Mouse (Mus musculus) thymus, adult 2 months (tissue): ENCODE results near the gene Nes. TPM values are rescaled to one million over a fixed set of nuclear protein-coding genes. Genes with fewer than 3 reads are reported as not detected.
A peak's percentile ranks its signal among the peaks of the same experiment; 100 is the strongest.

Experiments used
- DNase-seq: peaks from one replicate; pipeline ENCODE4 v3.0.0; 2021
- H3K27ac ChIP-seq: fragments of 200-500 bp; 2 replicates; pipeline ENCODE4 v1.5.1; 2012; ENCODE audit warnings: low read length, control low read depth; ENCODE audit not compliant: control insufficient read depth, insufficient read depth
- H3K27me3 ChIP-seq: fragments of 200-500 bp; 2 replicates; pipeline ENCODE4 v1.6.1; 2012; ENCODE audit warnings: mild to moderate bottlenecking, low read length, moderate library complexity, mixed read lengths; ENCODE audit not compliant: control insufficient read depth, insufficient read depth
- H3K36me3 ChIP-seq: fragments of 200-500 bp; 2 replicates; pipeline ENCODE4 v1.6.1; 2012; ENCODE audit warnings: mild to moderate bottlenecking, low read length, moderate library complexity; ENCODE audit not compliant: control insufficient read depth, insufficient read depth
- H3K4me1 ChIP-seq: fragments of 200-500 bp; replicated peaks from 2 replicates; pipeline ENCODE4 v1.6.1; 2012; ENCODE audit warnings: low read length; ENCODE audit not compliant: control insufficient read depth, insufficient read depth
- H3K4me3 ChIP-seq: fragments of 200-500 bp; 2 replicates; pipeline ENCODE4 v1.5.1; 2012; ENCODE audit warnings: mild to moderate bottlenecking, low read length, control low read depth, moderate library complexity; ENCODE audit not compliant: control insufficient read depth, insufficient read depth
- CTCF ChIP-seq: fragments of 200-500 bp; IDR thresholded peaks from 2 replicates; pipeline ENCODE4 v1.5.1; 2012; ENCODE audit warnings: mild to moderate bottlenecking, control low read depth, low read length, moderate library complexity, borderline replicate concordance; ENCODE audit not compliant: control insufficient read depth, poor library complexity, insufficient read depth; ENCODE audit errors: extremely low read depth
- POLR2A ChIP-seq: fragments of 200-500 bp; IDR thresholded peaks from 2 replicates; pipeline ENCODE4 v1.6.1; 2012; ENCODE audit warnings: mild to moderate bottlenecking, low read length, control low read depth, moderate library complexity; ENCODE audit not compliant: control insufficient read depth, poor library complexity, insufficient read depth; ENCODE audit errors: extremely low read depth
- WGBS: fragments of 180-500 bp; shearing (Covaris S2); methylation state at CpG from one replicate; pipeline ENCODE4 v1.1.7; 2018; 5-methylcytosine and 5-hydroxymethylcytosine counted together
- polyA plus RNA-seq: library from polyadenylated mRNA; depleted of rRNA; stranded (reverse); fragments of >200 nt; gene quantifications from 2 replicates; pipeline ENCODE4 v1.2.3, GENCODE M21; 2012

Nes gene
- polyA plus RNA-seq, 1 experiment = 1.1 TPM

DNA sequence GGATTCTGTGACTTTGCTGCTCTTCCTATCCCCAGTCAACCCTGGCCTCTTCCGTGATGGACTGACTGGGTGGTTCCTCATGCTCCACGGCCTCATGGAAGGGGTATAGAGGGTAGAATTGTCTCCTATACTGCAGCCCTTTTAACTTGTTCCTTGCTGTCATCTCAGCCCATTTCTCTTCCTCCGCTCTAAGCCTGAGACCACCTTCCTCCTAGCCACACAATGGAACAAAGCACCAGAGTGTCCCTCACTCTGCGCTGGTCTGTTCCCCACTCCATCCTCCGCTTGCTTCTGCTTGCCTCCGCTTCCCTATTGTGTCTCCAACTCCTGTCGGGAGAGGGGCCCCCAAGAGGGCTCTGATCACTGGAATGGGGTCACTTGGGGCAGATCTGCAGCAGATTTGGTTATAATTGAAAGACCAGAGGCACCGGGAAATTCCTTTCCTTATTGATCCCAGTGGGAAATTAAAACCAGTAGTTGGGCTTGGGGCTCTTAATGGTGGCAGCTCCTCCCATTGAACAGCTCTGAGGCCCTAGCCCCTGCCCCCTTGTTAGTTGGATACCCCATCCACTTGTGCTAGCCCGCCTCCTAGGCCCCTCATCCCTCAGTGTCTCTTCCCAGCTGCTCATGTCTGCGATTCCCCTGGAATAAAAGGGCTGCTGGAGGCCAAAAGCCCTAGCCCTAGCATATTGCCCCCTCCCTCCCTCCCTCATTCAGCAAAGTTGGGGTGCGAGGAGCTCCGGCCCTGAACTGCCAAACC is 24.9 kb upstream of the Nes start:
- DNase-seq = no peak
- 57% methylated on average over 12 of the region's 12 CpGs for WGBS
- peaks cover 14% of the 10 kb centered on the region for H3K36me3 ChIP-seq
- no peaks in the 10 kb centered on the region; the same call in 1 of the 2 replicates for H3K4me1 ChIP-seq
- no peak overlapping the region for H3K4me3 ChIP-seq
- H3K27ac ChIP-seq = no peak overlapping the region
- no peak for TF ChIP-seq CTCF
- no peak for TF ChIP-seq POLR2A
- peaks cover 24% of the 10 kb centered on the region; the same call in 1 of the 2 replicates for H3K27me3 ChIP-seq

DNA sequence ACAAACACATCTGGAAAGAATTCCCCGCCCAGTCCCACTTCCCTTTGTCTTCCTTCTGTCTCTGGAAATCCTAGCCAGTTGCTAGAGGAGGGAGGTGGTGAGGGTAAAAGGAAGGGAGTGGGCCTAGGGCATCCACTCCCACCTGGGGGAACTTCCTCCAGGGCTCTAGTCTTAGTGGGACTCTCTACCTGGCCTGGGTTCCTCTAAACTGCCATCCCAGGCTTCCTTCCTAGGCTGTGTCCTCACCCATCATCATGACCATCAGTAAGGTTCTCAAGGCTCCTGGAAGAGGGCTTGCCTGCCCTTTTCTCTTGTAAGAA is 24.4 kb upstream of the Nes start:
- H3K27me3 ChIP-seq = peaks cover 25% of the 10 kb centered on the region; the same call in 1 of the 2 replicates
- TF ChIP-seq CTCF = no peak
- TF ChIP-seq POLR2A = no peak
- peaks cover 9% of the 10 kb centered on the region for H3K36me3 ChIP-seq

DNA sequence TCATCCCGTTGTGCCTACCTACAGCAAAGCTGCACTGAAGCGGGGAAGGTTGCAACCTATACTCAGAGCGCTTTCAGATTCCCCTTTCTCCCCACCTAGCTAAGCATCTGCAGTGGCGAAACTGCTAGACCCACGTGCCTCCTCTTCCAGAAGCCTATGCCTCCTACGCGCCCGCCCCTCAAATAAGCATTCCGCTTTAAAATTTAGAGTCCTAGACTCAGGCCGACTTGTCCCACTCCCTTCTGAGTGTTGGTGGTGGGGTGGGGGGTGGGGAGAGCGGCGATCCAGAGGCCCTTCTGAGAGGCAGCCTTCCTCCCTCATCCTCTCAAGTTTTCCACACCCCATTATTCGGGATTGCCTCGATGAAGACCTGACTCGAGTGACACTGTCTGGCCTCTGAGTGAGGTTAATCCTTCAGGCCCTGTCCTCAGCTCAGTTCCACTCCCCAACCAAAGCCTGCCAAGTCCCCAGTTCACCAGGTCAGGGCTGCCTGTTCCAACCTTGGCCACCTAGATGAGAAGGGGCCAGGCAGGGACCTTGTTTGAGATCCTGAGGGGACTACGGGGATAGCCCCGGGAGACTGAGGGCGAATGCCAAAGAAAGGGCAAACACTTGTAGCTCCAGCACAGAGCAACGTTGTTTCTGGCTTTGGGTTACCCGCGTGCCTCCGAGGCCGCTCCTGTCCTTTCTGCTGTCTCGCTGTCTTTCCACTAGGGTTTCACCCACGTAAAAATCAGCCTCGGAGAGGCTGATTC is 23.6 kb upstream of the Nes start:
- Histone ChIP-seq H3K27me3 (peaks cover 31% of the 10 kb centered on the region), H3K4me3 (no peak overlapping the region), H3K4me1 (no peaks in the 10 kb centered on the region; the same call in 1 of the 2 replicates), H3K27ac (no peak overlapping the region), H3K36me3 (peaks cover 2% of the 10 kb centered on the region; the same call in 1 of the 2 replicates)
- TF ChIP-seq POLR2A (0 out of 2 replicates have a peak, but pooled peaks have one; percentile 18), CTCF (no peak)
- DNase-seq = no peak
- WGBS = 9% methylated on average over 26 of the region's 26 CpGs

More for the DNA sequence above, 24.4 kb upstream of the Nes start:
- H3K4me3 ChIP-seq = no peak overlapping the region
- no peak overlapping the region for H3K27ac ChIP-seq
- 18% methylated on average over 1 of the region's 1 CpGs for WGBS
- no peak for DNase-seq
- no peaks in the 10 kb centered on the region; the same call in 1 of the 2 replicates for H3K4me1 ChIP-seq

DNA sequence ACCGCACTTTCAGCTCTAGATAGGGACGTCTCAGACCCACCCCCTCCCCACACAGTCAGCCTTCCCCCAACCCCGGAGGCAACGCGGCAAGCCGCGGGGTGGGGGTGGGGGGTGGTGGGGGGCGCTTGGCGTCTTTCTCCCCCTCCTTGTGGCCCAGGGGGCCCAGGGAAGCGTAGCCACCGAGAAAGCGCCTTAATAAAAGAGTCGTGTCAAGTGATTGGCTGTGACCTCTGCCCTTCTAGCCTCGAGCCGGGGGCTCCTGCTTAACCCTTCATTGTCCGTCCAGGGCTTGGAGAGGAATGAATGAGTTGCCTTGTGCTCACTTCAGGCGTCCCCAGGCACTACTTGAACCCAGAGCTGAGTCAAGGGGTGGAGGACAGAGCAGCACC is 23.1 kb upstream of the Nes start:
- H3K4me3 ChIP-seq = no peak overlapping the region
- no peaks in the 10 kb centered on the region; the same call in 1 of the 2 replicates for H3K4me1 ChIP-seq

DNA sequence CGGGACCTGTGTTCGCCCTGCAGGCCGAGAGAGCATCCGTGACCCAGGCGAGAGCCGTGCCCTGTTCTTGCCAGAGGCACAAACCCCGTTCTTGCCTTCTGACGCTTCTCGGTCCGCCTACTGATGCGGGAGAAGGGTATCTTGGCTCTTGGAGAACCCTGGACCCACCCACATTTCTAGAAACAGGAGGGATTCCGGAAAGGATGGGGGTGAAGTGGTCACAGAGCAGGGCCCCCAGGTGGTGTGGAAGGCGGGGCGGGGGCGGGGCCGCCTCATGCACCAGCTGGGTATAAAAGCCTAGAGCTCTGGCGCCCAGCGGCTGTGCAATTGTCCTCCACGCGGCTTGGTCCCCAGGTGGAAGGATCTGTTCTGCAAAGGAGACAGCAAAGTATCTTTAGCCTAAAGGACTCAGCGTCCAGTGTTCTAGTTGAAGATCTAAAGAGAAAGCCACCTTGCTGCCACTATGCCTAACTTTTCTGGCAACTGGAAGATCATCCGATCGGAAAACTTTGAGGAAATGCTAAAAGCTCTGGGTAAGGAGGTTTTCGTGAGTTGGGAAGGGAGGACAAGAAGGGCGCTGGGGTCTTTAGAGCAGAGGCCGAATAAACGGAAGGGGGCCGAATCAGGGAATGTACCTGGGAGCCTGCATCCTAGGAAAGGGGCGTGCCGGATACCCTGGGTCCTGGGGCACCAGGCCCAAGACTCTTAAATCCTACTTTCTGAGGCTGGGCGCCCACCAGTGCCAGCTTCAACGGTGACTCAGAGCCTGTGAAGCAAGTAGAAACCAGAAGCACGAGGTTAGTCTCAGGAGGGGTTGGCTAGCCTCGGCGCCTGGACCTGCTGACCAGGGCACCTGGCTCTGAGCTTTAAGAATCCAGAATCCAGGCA is 22.3 kb upstream of the Nes start, which contains the start of gene Crabp2:
Gene Crabp2 (plus strand): TSS at position 289 of the 888 bp plus-strand sequence.
- Histone ChIP-seq H3K4me3 (no peak within 1 kb of the TSS), H3K27ac (no peak within 1 kb of the TSS), H3K4me1 (no peaks in the 10 kb centered on the region; the same call in 1 of the 2 replicates), H3K36me3 (no peaks in the 10 kb centered on the region), H3K27me3 (peaks cover 39% of the 10 kb centered on the region)
- TF ChIP-seq CTCF (no peak), POLR2A (no peak)
- no peak for DNase-seq
- 9% methylated on average over 35 of the region's 35 CpGs for WGBS

More for the DNA sequence above, 23.1 kb upstream of the Nes start:
- WGBS = 3% methylated on average over 17 of the region's 17 CpGs
- no peak for DNase-seq
- Histone ChIP-seq H3K36me3 (no peaks in the 10 kb centered on the region), H3K27ac (no peak overlapping the region), H3K27me3 (peaks cover 37% of the 10 kb centered on the region)
- TF ChIP-seq CTCF (no peak), POLR2A (no peak)
